Mouse (Mus musculus) stomach, postnatal 0 days (tissue): Measurements from ENCODE around the gene Mfge8.

Experiments
- CTCF ChIP-seq: IDR thresholded peaks from 2 replicates; pipeline ENCODE4 v1.5.1; 2016; ENCODE audit warnings: antibody characterized with exemption, low read depth, mild to moderate bottlenecking, moderate library complexity
- EP300 ChIP-seq: optimal IDR thresholded peaks from 2 replicates; pipeline ENCODE3; 2016; ENCODE audit warnings: antibody characterized with exemption

DNA sequence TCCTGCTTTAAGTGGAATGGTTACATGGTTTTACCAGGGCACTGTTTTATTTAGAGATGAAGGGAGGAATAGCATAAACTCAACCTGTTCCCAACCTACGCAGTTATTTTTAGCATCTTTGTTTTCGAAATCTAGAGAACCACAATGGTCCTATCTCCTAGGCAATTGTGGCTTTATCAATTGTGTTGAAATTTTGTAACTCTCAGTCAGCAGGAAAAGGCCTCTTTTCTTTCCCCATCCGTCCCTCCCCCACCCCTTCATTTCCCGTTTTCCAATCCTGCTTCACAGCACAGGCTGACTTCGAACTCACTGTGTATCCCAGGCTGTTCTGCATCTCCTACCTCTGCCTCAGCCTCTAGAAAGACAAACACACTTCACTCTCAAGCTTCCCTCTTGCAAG, 45.1 kb upstream of the Mfge8 start:
- TF ChIP-seq CTCF = no peak
- no peak for TF ChIP-seq EP300
